Mouse (Mus musculus): Measurements from ENCODE around the gene Tpbgl. TPM values are rescaled to one million over a fixed set of nuclear protein-coding genes. Genes with fewer than 3 reads are reported as not detected.

The Tpbgl gene
- polyA plus RNA-seq (2015; fragmentation: Nextera tagmentation; extraction: Ambion mirVana), result 21.4 and 21.7 TPM in 2 replicates

DNA sequence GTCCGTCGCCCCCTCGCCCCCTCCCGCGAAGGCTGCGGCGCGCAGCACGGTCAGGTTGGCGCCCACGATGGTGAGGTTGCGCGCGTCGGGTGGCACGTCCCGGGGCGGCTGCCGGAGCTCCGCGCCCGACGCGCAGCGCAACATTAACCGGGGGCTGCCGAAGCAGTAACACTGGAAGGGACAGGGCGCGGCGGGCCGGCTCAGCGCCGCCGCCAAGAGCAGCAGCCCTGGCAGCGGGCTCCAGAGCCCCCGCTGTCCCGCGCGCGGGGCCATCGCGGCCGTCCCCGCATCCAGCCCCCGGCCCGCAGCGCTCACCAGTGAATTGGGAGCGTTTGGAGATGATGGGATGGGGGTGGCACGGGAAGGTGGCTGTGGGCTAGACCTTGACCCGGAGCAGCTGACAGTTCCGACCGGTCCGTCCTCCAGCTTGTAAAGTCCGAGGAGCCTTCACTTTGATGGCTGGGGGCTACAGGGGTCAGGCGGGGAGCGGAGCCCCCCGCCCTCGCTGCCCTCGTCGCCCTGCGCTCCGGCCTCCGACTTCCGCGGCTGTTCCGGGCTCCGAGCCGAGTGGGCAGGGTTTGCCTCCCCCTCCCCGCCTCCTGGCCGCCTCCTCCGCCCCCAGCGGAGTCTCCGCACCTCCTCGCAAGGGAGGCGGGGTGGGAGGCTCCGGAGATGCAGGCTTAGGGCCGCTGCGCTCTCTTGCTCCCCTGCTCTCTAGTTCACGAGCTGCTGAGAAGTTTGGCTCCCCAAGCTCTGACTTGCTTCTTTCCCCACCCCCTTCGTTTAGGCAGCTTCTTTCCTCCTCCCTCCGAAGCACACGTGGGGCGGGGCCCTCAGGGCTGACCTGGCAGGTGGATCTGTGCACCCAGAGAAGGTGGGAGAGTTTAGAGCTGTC, at the start of gene Tpbgl:
Tpbgl (minus strand) TSS at position 728 of the 895 bp plus-strand sequence.

Other genes with a start within 250 kb of the Tpbgl start
- gene Gdpd5, start 245.7 kb downstream of the Tpbgl start, polyA plus RNA-seq (2015; fragmentation: Nextera tagmentation; extraction: Ambion mirVana), result 12.6 and 15.2 TPM in 2 replicates
- 1.2 and 1.5 TPM in 2 replicates for gene Klhl35, start 161.1 kb downstream of the Tpbgl start, polyA plus RNA-seq (2015; fragmentation: Nextera tagmentation; extraction: Ambion mirVana)
- 507 and 560 TPM in 2 replicates for gene Rps3, start 143.4 kb downstream of the Tpbgl start, polyA plus RNA-seq (2015; fragmentation: Nextera tagmentation; extraction: Ambion mirVana)
- 2.8 TPM in 2 replicates for gene Arrb1, start 91.6 kb downstream of the Tpbgl start, polyA plus RNA-seq (2015; fragmentation: Nextera tagmentation; extraction: Ambion mirVana)
- 5.5 and 6.9 TPM in 2 replicates for gene Slco2b1, start 84.2 kb upstream of the Tpbgl start, polyA plus RNA-seq (2015; fragmentation: Nextera tagmentation; extraction: Ambion mirVana)
- not detected in 2 replicates for gene Olfr520, start 103.2 kb upstream of the Tpbgl start, polyA plus RNA-seq (2015; fragmentation: Nextera tagmentation; extraction: Ambion mirVana)
- not detected in 2 replicates for gene Olfr521, start 136.4 kb upstream of the Tpbgl start, polyA plus RNA-seq (2015; fragmentation: Nextera tagmentation; extraction: Ambion mirVana)
- 1.5 and 1.6 TPM in 2 replicates for gene Neu3, start 201.3 kb upstream of the Tpbgl start, polyA plus RNA-seq (2015; fragmentation: Nextera tagmentation; extraction: Ambion mirVana)
- 0.56 and 0.87 TPM in 2 replicates for gene Xrra1, start 232.0 kb upstream of the Tpbgl start, polyA plus RNA-seq (2015; fragmentation: Nextera tagmentation; extraction: Ambion mirVana)
- 154 and 170 TPM in 2 replicates for gene Spcs2, start 236.4 kb upstream of the Tpbgl start, polyA plus RNA-seq (2015; fragmentation: Nextera tagmentation; extraction: Ambion mirVana)